Mouse (Mus musculus) liver, embryonic 12.5 days (tissue): Measurements from ENCODE around the gene Selenos. TPM values are rescaled to one million over a fixed set of nuclear protein-coding genes. Genes with fewer than 3 reads are reported as not detected.

ENCODE experiments used
- ATAC-seq: fragments of 200-750 bp; cut with Nextera tagmentation; 2 replicates; pipeline ENCODE4 v1.8.0; 2017; ENCODE audit warnings: moderate number of reproducible peaks, mild to moderate bottlenecking, moderate library complexity
- H3K27ac ChIP-seq: fragments of 300-500 bp; sonication (generic); 2 replicates; pipeline ENCODE4 v1.5.1; 2016; ENCODE audit warnings: mild to moderate bottlenecking
- H3K27me3 ChIP-seq: fragments of 300-500 bp; sonication (generic); replicated peaks from 2 replicates; pipeline ENCODE4 v1.6.1; 2016; ENCODE audit warnings: mild to moderate bottlenecking, moderate library complexity
- H3K36me3 ChIP-seq: fragments of 300-500 bp; sonication (generic); 2 replicates; pipeline ENCODE4 v1.6.1; 2016; ENCODE audit warnings: mild to moderate bottlenecking, moderate library complexity
- H3K4me1 ChIP-seq: fragments of 300-500 bp; sonication (generic); 2 replicates; pipeline ENCODE4 v1.6.1; 2016
- H3K4me2 ChIP-seq: fragments of 300-500 bp; sonication (generic); 2 replicates; pipeline ENCODE4 v1.6.1; 2016; ENCODE audit warnings: mild to moderate bottlenecking, moderate library complexity
- H3K4me3 ChIP-seq: fragments of 300-500 bp; sonication (generic); 2 replicates; pipeline ENCODE4 v1.5.1; 2016; ENCODE audit warnings: mild to moderate bottlenecking, moderate library complexity
- H3K9ac ChIP-seq: fragments of 300-500 bp; sonication (generic); 2 replicates; pipeline ENCODE4 v1.6.1; 2016; ENCODE audit warnings: mild to moderate bottlenecking, moderate library complexity
- H3K9me3 ChIP-seq: fragments of 300-500 bp; sonication (generic); replicated peaks from 2 replicates; pipeline ENCODE4 v1.6.1; 2016; ENCODE audit warnings: mild to moderate bottlenecking, moderate library complexity
- WGBS: fragments of 180-500 bp; shearing (Covaris S2); methylation state at CpG from one replicate; pipeline ENCODE4 v1.1.7; 2016; ENCODE audit not compliant: insufficient replicate concordance; 5-methylcytosine and 5-hydroxymethylcytosine counted together
- polyA plus RNA-seq: library from polyadenylated mRNA; unstranded; fragments of >200 nt; fragmentation: Nextera tagmentation; extraction: Ambion mirVana; gene quantifications from 2 replicates; pipeline ENCODE4 v1.2.1, GENCODE M21; 2016

Selenos gene
- polyA plus RNA-seq, 1 experiment from 2014 or later = 65.5 TPM

GRCm38 (mm10) chr7:66109855-66110635 lies 30.6 kb downstream of the Selenos start:
- Histone ChIP-seq H3K9ac (peak overlapping the region; percentile 91), H3K4me3 (peak overlapping the region; percentile 90), H3K9me3 (no peaks in the 10 kb centered on the region), H3K27ac (peak overlapping the region; percentile 86), H3K27me3 (peaks cover 13% of the 10 kb centered on the region), H3K36me3 (peaks cover 10% of the 10 kb centered on the region), H3K4me2 (peak overlapping the region; percentile 94), H3K4me1 (peaks cover 54% of the 10 kb centered on the region)
- WGBS = under 1% methylated on average over 62 of the region's 77 CpGs
- peak; percentile 45 for ATAC-seq

GRCm38 (mm10) chr7:66110636-66111112 lies 31.2 kb downstream of the Selenos start:
- 4% methylated on average over 10 of the region's 10 CpGs for WGBS
- no peak for ATAC-seq
- H3K27ac ChIP-seq = peak overlapping the region; percentile 86

GRCm38 (mm10) chr7:66111211-66111610 lies 31.8 kb downstream of the Selenos start:
- 64% methylated on average over 10 of the region's 10 CpGs for WGBS
- ATAC-seq = no peak
- Histone ChIP-seq H3K36me3 (peaks cover 12% of the 10 kb centered on the region), H3K9me3 (no peaks in the 10 kb centered on the region), H3K4me2 (peak overlapping the region; percentile 94), H3K27ac (peak overlapping the region; percentile 86), H3K4me1 (peaks cover 65% of the 10 kb centered on the region), H3K4me3 (peak overlapping the region; percentile 90), H3K27me3 (peaks cover 7% of the 10 kb centered on the region), H3K9ac (peak overlapping the region; percentile 91)

More at GRCm38 (mm10) chr7:66110636-66111112, 31.2 kb downstream of the Selenos start:
- H3K9me3 ChIP-seq = no peaks in the 10 kb centered on the region
- H3K4me1 ChIP-seq = peaks cover 60% of the 10 kb centered on the region
- H3K4me2 ChIP-seq = peak overlapping the region; percentile 94
- H3K36me3 ChIP-seq = peaks cover 12% of the 10 kb centered on the region
- peak overlapping the region; percentile 90 for H3K4me3 ChIP-seq
- H3K9ac ChIP-seq = peak overlapping the region; percentile 91
- H3K27me3 ChIP-seq = peaks cover 8% of the 10 kb centered on the region

- Histone ChIP-seq H3K36me3 (peaks cover 29% of the 10 kb centered on the region), H3K9me3 (no peaks in the 10 kb centered on the region), H3K9ac (peak overlapping the region; percentile 70), H3K4me1 (peaks cover 83% of the 10 kb centered on the region), H3K4me3 (peak overlapping the region; percentile 90), H3K27me3 (no peaks in the 10 kb centered on the region), H3K27ac (peak overlapping the region; percentile 90), H3K4me2 (peak overlapping the region; percentile 94)
- WGBS = 28% methylated on average over 3 of the region's 3 CpGs
- ATAC-seq = peak; percentile 82
Measured at GRCm38 (mm10) chr7:66113561-66113960, 34.1 kb downstream of the Selenos start.

- Histone ChIP-seq H3K4me3 (peak overlapping the region; percentile 34), H3K9me3 (no peaks in the 10 kb centered on the region), H3K36me3 (peaks cover 32% of the 10 kb centered on the region), H3K9ac (peak overlapping the region; percentile 56), H3K4me1 (peaks cover 97% of the 10 kb centered on the region), H3K4me2 (peak overlapping the region; percentile 94), H3K27ac (peak overlapping the region; percentile 75), H3K27me3 (no peaks in the 10 kb centered on the region)
- no peak for ATAC-seq
- WGBS = 46% methylated on average over 11 of the region's 11 CpGs
Measured at GRCm38 (mm10) chr7:66115821-66116343, 36.4 kb downstream of the Selenos start.

- no peaks in the 10 kb centered on the region for H3K9me3 ChIP-seq
- H3K9ac ChIP-seq = peak overlapping the region; percentile 56
- H3K27ac ChIP-seq = peak overlapping the region; percentile 75; the same call in 1 of the 2 replicates
- no peaks in the 10 kb centered on the region for H3K27me3 ChIP-seq
- peaks cover 99% of the 10 kb centered on the region for H3K4me1 ChIP-seq
- peak overlapping the region; percentile 34; the same call in 1 of the 2 replicates for H3K4me3 ChIP-seq
- peaks cover 32% of the 10 kb centered on the region for H3K36me3 ChIP-seq
- H3K4me2 ChIP-seq = peak overlapping the region; percentile 94
- 40% methylated on average over 8 of the region's 8 CpGs for WGBS
- no peak for ATAC-seq
Measured at GRCm38 (mm10) chr7:66116906-66117482, 37.5 kb downstream of the Selenos start.

- Histone ChIP-seq H3K27me3 (no peaks in the 10 kb centered on the region), H3K36me3 (peaks cover 32% of the 10 kb centered on the region), H3K9me3 (no peaks in the 10 kb centered on the region), H3K9ac (no peak overlapping the region), H3K27ac (no peak overlapping the region), H3K4me3 (no peak overlapping the region), H3K4me1 (peaks cover 92% of the 10 kb centered on the region), H3K4me2 (no peak overlapping the region)
- 54% methylated on average over 3 of the region's 3 CpGs for WGBS
- no peak for ATAC-seq
Measured at GRCm38 (mm10) chr7:66118046-66118445, 38.6 kb downstream of the Selenos start.

GRCm38 (mm10) chr7:66118796-66119195 lies 39.3 kb downstream of the Selenos start:
- Histone ChIP-seq H3K4me2 (no peak overlapping the region), H3K9me3 (no peaks in the 10 kb centered on the region), H3K9ac (no peak overlapping the region), H3K36me3 (peaks cover 32% of the 10 kb centered on the region), H3K4me3 (no peak overlapping the region), H3K27me3 (no peaks in the 10 kb centered on the region), H3K27ac (no peak overlapping the region), H3K4me1 (peaks cover 86% of the 10 kb centered on the region)
- 79% methylated on average over 7 of the region's 7 CpGs for WGBS
- ATAC-seq = no peak

GRCm38 (mm10) chr7:66120139-66120538 lies 40.7 kb downstream of the Selenos start:
- Histone ChIP-seq H3K9ac (no peak overlapping the region), H3K27ac (no peak overlapping the region), H3K4me2 (no peak overlapping the region), H3K9me3 (no peaks in the 10 kb centered on the region), H3K4me3 (no peak overlapping the region), H3K36me3 (peaks cover 30% of the 10 kb centered on the region), H3K4me1 (peaks cover 79% of the 10 kb centered on the region), H3K27me3 (no peaks in the 10 kb centered on the region)
- ATAC-seq = no peak
- 31% methylated on average over 1 of the region's 1 CpGs for WGBS

GRCm38 (mm10) chr7:66120702-66121396 lies 41.4 kb downstream of the Selenos start:
- H3K27ac ChIP-seq = no peak overlapping the region
- H3K27me3 ChIP-seq = no peaks in the 10 kb centered on the region
- H3K4me1 ChIP-seq = peaks cover 72% of the 10 kb centered on the region
- H3K9me3 ChIP-seq = no peaks in the 10 kb centered on the region
- no peak for ATAC-seq
- H3K4me2 ChIP-seq = no peak overlapping the region
- H3K36me3 ChIP-seq = peaks cover 36% of the 10 kb centered on the region
- H3K9ac ChIP-seq = no peak overlapping the region
- no peak overlapping the region for H3K4me3 ChIP-seq
- WGBS = 41% methylated on average over 7 of the region's 7 CpGs

- Histone ChIP-seq H3K27ac (0 out of 2 replicates have a peak overlapping the region, but pooled peaks have one; percentile 17), H3K4me3 (no peak overlapping the region), H3K9me3 (no peaks in the 10 kb centered on the region), H3K27me3 (no peaks in the 10 kb centered on the region), H3K36me3 (peaks cover 53% of the 10 kb centered on the region), H3K4me1 (peaks cover 40% of the 10 kb centered on the region), H3K9ac (no peak overlapping the region), H3K4me2 (no peak overlapping the region)
- ATAC-seq = no peak
- WGBS = 80% methylated on average over 11 of the region's 11 CpGs
Measured at GRCm38 (mm10) chr7:66124551-66124968, 45.1 kb downstream of the Selenos start.
